ENCODE assay signal across 8 mouse cellular contexts in the genomic region with DNA sequence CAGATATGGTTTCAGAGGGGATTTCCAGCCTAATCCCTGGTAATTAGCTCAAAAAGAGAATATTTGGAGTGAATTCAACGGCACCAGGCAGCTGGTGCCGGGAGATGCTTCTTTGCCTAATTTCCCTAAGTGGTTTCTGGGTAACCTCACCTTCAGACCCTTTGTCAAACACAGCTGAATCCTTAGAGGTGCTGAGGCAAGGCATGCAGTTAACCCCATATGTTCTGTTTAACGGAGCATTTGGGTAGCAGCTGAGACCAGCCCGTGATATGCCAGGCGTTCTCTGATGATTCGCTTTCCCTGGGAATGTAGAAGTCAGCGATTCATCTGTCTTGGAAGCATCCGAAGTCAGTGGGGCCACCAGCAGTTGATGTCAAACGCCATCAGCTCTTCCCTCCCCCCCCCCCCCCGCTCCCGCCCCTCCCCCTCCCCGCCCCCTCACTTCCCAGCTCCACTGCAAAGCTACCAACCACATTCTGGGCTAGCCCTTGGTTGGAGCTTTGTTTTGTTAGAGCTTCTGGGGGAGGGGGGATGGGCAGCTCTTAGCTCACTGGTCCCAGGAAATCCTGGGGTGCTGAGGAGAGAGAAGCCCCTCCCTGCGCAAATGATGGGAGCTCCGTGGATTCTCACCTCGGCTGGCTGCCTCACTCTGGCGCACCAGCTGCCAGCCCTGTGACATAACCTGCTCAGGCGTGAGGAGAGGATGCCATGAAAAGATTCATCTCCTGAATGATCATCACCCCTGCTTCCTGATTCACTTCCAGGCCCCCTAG.
DNase-seq lines count a peak whose midpoint lies in the region; ATAC-seq lines count a peak whose summit lies in the region.

No protein-coding gene starts in this region.

- H3K27ac ChIP-seq in heart, embryonic 16.5 days (ENCODE audit: low read length), result no peak overlapping the region
- peak overlapping the region; percentile 95 for H3K27ac ChIP-seq in forebrain, embryonic 14.5 days (ENCODE audit: low read depth, low read length)

- peak overlapping the region; percentile 59 for H3K4me2 ChIP-seq in heart, embryonic 16.5 days (ENCODE audit: low read depth, low read length)
- peak overlapping the region; percentile 61 for H3K4me2 ChIP-seq in forebrain, embryonic 14.5 days (ENCODE audit: low read length)

- H3K27me3 ChIP-seq in heart, embryonic 16.5 days (ENCODE audit: control insufficient read depth, insufficient read depth, low read length), result peaks cover 9% of the 10 kb centered on the region; the same call in 1 of the 2 replicates
- H3K27me3 ChIP-seq in forebrain, embryonic 14.5 days (replicated peaks; ENCODE audit: control insufficient read depth, insufficient read depth, low read length), result no peaks in the 10 kb centered on the region

- no peak for ATAC-seq in heart, embryonic 16.5 days (replicated peaks; ENCODE audit: extremely low read depth, insufficient read depth, low FRiP score)
- peak; percentile 84 for ATAC-seq in forebrain, embryonic 14.5 days
- no peak for ATAC-seq in megakaryocyte progenitor cell, adult 5-6 weeks (replicated peaks; ENCODE audit: poor library complexity)

- H3K9ac ChIP-seq in heart, embryonic 16.5 days (ENCODE audit: low read length), result no peak overlapping the region
- peak overlapping the region; percentile 60 for H3K9ac ChIP-seq in forebrain, embryonic 14.5 days (ENCODE audit: low read length)

- H3K4me1 ChIP-seq in heart, embryonic 16.5 days (ENCODE audit: control insufficient read depth, insufficient read depth, low read length), result peaks cover 8% of the 10 kb centered on the region
- H3K4me1 ChIP-seq in forebrain, embryonic 14.5 days (ENCODE audit: control insufficient read depth, insufficient read depth, low read length), result peaks cover 39% of the 10 kb centered on the region

- 5% methylated on average over 14 of the region's 17 CpGs for WGBS in heart, embryonic 16.5 days
- under 1% methylated on average over 13 of the region's 17 CpGs for WGBS in forebrain, embryonic 14.5 days

- peak overlapping the region; percentile 21; the same call in 1 of the 2 replicates for H3K4me3 ChIP-seq in heart, embryonic 16.5 days (ENCODE audit: low read length)
- H3K4me3 ChIP-seq in forebrain, embryonic 14.5 days (ENCODE audit: low read depth, low read length), result peak overlapping the region; percentile 27

- H3K36me3 ChIP-seq in heart, embryonic 16.5 days (ENCODE audit: control insufficient read depth, insufficient read depth), result no peaks in the 10 kb centered on the region
- H3K36me3 ChIP-seq in forebrain, embryonic 14.5 days (ENCODE audit: control insufficient read depth, insufficient read depth, low read length), result no peaks in the 10 kb centered on the region

- intact Hi-C loops in left cerebral cortex, postnatal 36 days (cut with DNase I), result loop anchor here (10.0 kb wide), 2 partner anchors 49 to 111 kb away; no protein-coding TSS in a partner anchor

- no peaks in the 10 kb centered on the region for H3K9me3 ChIP-seq in heart, embryonic 16.5 days (replicated peaks; ENCODE audit: control insufficient read depth, low read length)
- no peaks in the 10 kb centered on the region for H3K9me3 ChIP-seq in forebrain, embryonic 14.5 days (replicated peaks; ENCODE audit: control insufficient read depth, low read length)

- no peak for DNase-seq in heart, adult 9 months (ENCODE audit: low spot score in 2 of 2)
- peak; percentile 62 for DNase-seq in brain, embryonic 18.5 days (ENCODE audit: low read depth, low spot score)
- peak; percentile 91 for DNase-seq in forebrain, embryonic 14.5 days (ENCODE audit: low spot score)
- peak; percentile 34 to 37 for DNase-seq in left cerebral cortex, postnatal 36 days (ENCODE audit: low spot score in 2 of 2)
- peak; percentile 79 for DNase-seq in retina, embryonic 14.5 days (ENCODE audit: low spot score)
- no peak for DNase-seq in c-Kit-positive CD71-positive TER-119-positive erythroid progenitor cells, embryonic 14.5 days (ENCODE audit: low spot score)

Comparison
In these comparisons a context has a peak if more than half of its experiments do, and no peak if none do; other contexts are left out.
1. DNase-seq: peak in brain, embryonic 18.5 days (single experiment), forebrain, embryonic 14.5 days (single experiment), left cerebral cortex, postnatal 36 days (2 of 2) and retina, embryonic 14.5 days (single experiment); none in heart, adult 9 months (0 of 2) and c-Kit-positive CD71-positive TER-119-positive erythroid progenitor cells, embryonic 14.5 days (single experiment).